In the genomic region with DNA sequence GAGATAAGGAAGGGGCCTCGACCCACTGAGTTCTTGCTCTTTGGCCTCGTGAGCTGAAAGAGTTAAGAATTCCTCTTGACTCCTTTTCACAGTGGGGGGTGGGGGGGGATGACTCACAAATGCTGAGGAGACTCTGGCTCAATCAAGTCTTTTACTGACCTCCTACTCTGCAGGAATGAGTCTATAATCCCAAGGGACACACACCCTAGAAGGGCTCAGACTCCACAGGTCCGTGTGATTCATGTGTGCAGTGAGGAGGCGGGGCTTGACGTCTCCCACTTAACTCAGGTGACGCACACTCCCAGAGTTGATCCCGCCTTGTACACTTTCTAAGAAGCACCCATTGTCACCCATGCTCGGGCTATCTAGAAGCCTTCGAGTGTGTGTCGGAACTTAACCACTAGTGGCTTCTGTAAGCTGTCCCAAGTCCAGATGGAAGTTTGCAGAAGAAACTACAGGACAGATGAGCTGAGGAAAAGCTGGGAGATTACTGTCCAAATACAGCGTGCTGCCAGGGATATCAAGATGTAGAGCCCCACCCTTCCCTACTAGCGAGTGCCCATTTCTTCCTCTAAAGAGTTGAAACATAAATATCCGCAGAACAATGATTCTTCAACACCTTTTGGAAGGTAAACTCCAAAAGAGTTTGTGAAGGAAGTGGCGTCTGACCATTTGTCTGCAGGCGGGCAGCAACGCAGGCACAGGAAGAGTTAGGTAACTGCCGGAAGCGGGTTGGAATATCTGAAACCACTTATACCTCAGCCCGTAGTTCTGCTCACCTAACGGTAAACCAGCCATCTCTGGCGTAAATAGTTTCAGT, we compare ENCODE assay signal across 10 mouse cellular contexts. TPM values are rescaled to one million over a fixed set of nuclear protein-coding genes. Genes with fewer than 3 reads are reported as not detected.
DNase-seq lines count a peak whose midpoint lies in the region; ATAC-seq and TF ChIP-seq lines count a peak whose summit lies in the region.
"Had no signal": no experiment of that assay in that cellular context is flagged by ENCODE, and none has a peak within 500 bp of the region (broad histone marks: within the 10 kb centered on the region; RNA-seq: fewer than 3 reads in every experiment).

No protein-coding gene starts in this region.

- no peak for DNase-seq in embryonic facial prominence, embryonic 10.5 days (ENCODE audit: low spot score)
- peak; percentile 85 for DNase-seq in R1 (ENCODE audit: low read depth, low spot score)
- no peak for DNase-seq in limb, embryonic 10.5 days (ENCODE audit: low spot score)
- no peak for DNase-seq in frontal cortex, postnatal 36 days (ENCODE audit: low spot score in 2 of 2)

- peaks cover 10% of the 10 kb centered on the region; the same call in 1 of the 2 replicates for H3K4me1 ChIP-seq in embryonic facial prominence, embryonic 15.5 days
- peaks cover 39% of the 10 kb centered on the region for H3K4me1 ChIP-seq in embryonic facial prominence, embryonic 10.5 days
- H3K4me1 ChIP-seq in intestine, embryonic 16.5 days (ENCODE audit: control insufficient read depth, insufficient read depth, low read length), result peaks cover 20% of the 10 kb centered on the region
- peaks cover 6% of the 10 kb centered on the region; the same call in 1 of the 2 replicates for H3K4me1 ChIP-seq in hindbrain, embryonic 16.5 days (ENCODE audit: control insufficient read depth, insufficient read depth, low read depth, low read length)
- peaks cover 22% of the 10 kb centered on the region for H3K4me1 ChIP-seq in limb, embryonic 10.5 days

- no peak overlapping the region for H3K9ac ChIP-seq in embryonic facial prominence, embryonic 15.5 days
- peak overlapping the region; percentile 11; the same call in 1 of the 2 replicates for H3K9ac ChIP-seq in intestine, embryonic 16.5 days (ENCODE audit: low read depth, low read length)
- H3K9ac ChIP-seq in hindbrain, embryonic 16.5 days (ENCODE audit: low read depth, low read length), result no peak overlapping the region
- H3K9ac ChIP-seq: neural tube, embryonic 13.5 days had no signal

- no peak overlapping the region for H3ac ChIP-seq in myocyte (ENCODE audit: control insufficient read depth, insufficient read length)

- TF ChIP-seq POLR2A in myocyte (IDR thresholded peaks at IDR 0.05; ENCODE audit: insufficient read length, low read depth), result no peak

- WGBS in embryonic facial prominence, embryonic 15.5 days, result 64% methylated on average over 21 of the region's 21 CpGs
- whole genome bisulfite sequencing in embryonic facial prominence, embryonic 10.5 days, result 71% methylated on average over 21 of the region's 21 CpGs
- 44% methylated on average over 21 of the region's 21 CpGs for WGBS in intestine, embryonic 16.5 days
- WGBS in hindbrain, embryonic 16.5 days, result 72% methylated on average over 21 of the region's 21 CpGs
- 71% methylated on average over 21 of the region's 21 CpGs for WGBS in limb, embryonic 10.5 days

- peak; percentile 36; the same call in 1 of the 2 replicates for ATAC-seq in embryonic facial prominence, embryonic 15.5 days (ENCODE audit: insufficient number of reproducible peaks, low FRiP score, low TSS enrichment, low read depth)
- peak; percentile 92 for ATAC-seq in intestine, embryonic 16.5 days
- ATAC-seq in hindbrain, embryonic 16.5 days, result no peak

- H3K4me2 ChIP-seq in embryonic facial prominence, embryonic 15.5 days (replicated peaks), result no peak overlapping the region
- peak overlapping the region; percentile 16 for H3K4me2 ChIP-seq in intestine, embryonic 16.5 days (ENCODE audit: low read depth, low read length)
- H3K4me2 ChIP-seq in myocyte (ENCODE audit: low read depth), result peak overlapping the region; percentile 69
- H3K4me2 ChIP-seq in hindbrain, embryonic 16.5 days (ENCODE audit: low read length), result no peak overlapping the region
- H3K4me2 ChIP-seq: neural tube, embryonic 13.5 days had no signal

- peaks cover 5% of the 10 kb centered on the region for H3K79me2 ChIP-seq in myocyte (ENCODE audit: control insufficient read depth, insufficient read depth)

- no peaks in the 10 kb centered on the region for H3K27me3 ChIP-seq in embryonic facial prominence, embryonic 15.5 days
- H3K27me3 ChIP-seq in embryonic facial prominence, embryonic 10.5 days (replicated peaks; ENCODE audit: low read depth, poor library complexity, severe bottlenecking), result peaks cover 5% of the 10 kb centered on the region; the same call in 1 of the 2 replicates
- no peaks in the 10 kb centered on the region for H3K27me3 ChIP-seq in intestine, embryonic 16.5 days (replicated peaks; ENCODE audit: control insufficient read depth, insufficient read depth, low read length)
- no peaks in the 10 kb centered on the region for H3K27me3 ChIP-seq in myocyte (ENCODE audit: control insufficient read depth, insufficient read depth, insufficient read length)
- H3K27me3 ChIP-seq in hindbrain, embryonic 16.5 days (replicated peaks; ENCODE audit: control insufficient read depth, insufficient read depth, low read length), result no peaks in the 10 kb centered on the region
- H3K27me3 ChIP-seq in limb, embryonic 10.5 days (ENCODE audit: low read depth, poor library complexity, severe bottlenecking), result no peaks in the 10 kb centered on the region; the same call in 1 of the 2 replicates
- H3K27me3 ChIP-seq: CH12.LX; neural tube, embryonic 13.5 days had no signal

- peaks cover 2% of the 10 kb centered on the region; the same call in 1 of the 2 replicates for H3K36me3 ChIP-seq in embryonic facial prominence, embryonic 15.5 days
- no peaks in the 10 kb centered on the region for H3K36me3 ChIP-seq in embryonic facial prominence, embryonic 10.5 days (replicated peaks)
- no peaks in the 10 kb centered on the region for H3K36me3 ChIP-seq in intestine, embryonic 16.5 days (ENCODE audit: control insufficient read depth, insufficient read depth, low read length)
- no peaks in the 10 kb centered on the region for H3K36me3 ChIP-seq in myocyte (ENCODE audit: control insufficient read depth, insufficient read depth)
- no peaks in the 10 kb centered on the region for H3K36me3 ChIP-seq in hindbrain, embryonic 16.5 days (ENCODE audit: control insufficient read depth, insufficient read depth, low read length)
- no peaks in the 10 kb centered on the region for H3K36me3 ChIP-seq in limb, embryonic 10.5 days
- H3K36me3 ChIP-seq: neural tube, embryonic 13.5 days had no signal

- no peak overlapping the region for H3K4me3 ChIP-seq in embryonic facial prominence, embryonic 15.5 days (replicated peaks)
- no peak overlapping the region for H3K4me3 ChIP-seq in embryonic facial prominence, embryonic 10.5 days
- peak overlapping the region; percentile 26 for H3K4me3 ChIP-seq in intestine, embryonic 16.5 days (ENCODE audit: low read length)
- no peak overlapping the region for H3K4me3 ChIP-seq in myocyte
- H3K4me3 ChIP-seq in hindbrain, embryonic 16.5 days (ENCODE audit: low read length), result no peak overlapping the region
- H3K4me3 ChIP-seq in limb, embryonic 10.5 days, result no peak overlapping the region
- H3K4me3 ChIP-seq: neural tube, embryonic 13.5 days had no signal

- H3K9me3 ChIP-seq in embryonic facial prominence, embryonic 15.5 days (replicated peaks), result no peaks in the 10 kb centered on the region
- no peaks in the 10 kb centered on the region for H3K9me3 ChIP-seq in embryonic facial prominence, embryonic 10.5 days
- no peaks in the 10 kb centered on the region for H3K9me3 ChIP-seq in intestine, embryonic 16.5 days (ENCODE audit: control insufficient read depth, low read length)
- no peaks in the 10 kb centered on the region for H3K9me3 ChIP-seq in hindbrain, embryonic 16.5 days (ENCODE audit: control insufficient read depth, low read length)
- no peaks in the 10 kb centered on the region for H3K9me3 ChIP-seq in limb, embryonic 10.5 days (replicated peaks)
- H3K9me3 ChIP-seq: neural tube, embryonic 13.5 days had no signal

- H3K27ac ChIP-seq in embryonic facial prominence, embryonic 15.5 days (replicated peaks), result no peak overlapping the region
- no peak overlapping the region for H3K27ac ChIP-seq in embryonic facial prominence, embryonic 10.5 days (replicated peaks)
- peak overlapping the region; percentile 65 for H3K27ac ChIP-seq in intestine, embryonic 16.5 days (ENCODE audit: low read length)
- no peak overlapping the region for H3K27ac ChIP-seq in hindbrain, embryonic 16.5 days (ENCODE audit: low read depth, low read length)
- H3K27ac ChIP-seq in limb, embryonic 10.5 days, result no peak overlapping the region
- H3K27ac ChIP-seq: neural tube, embryonic 13.5 days had no signal

TF ChIP-seq in myocyte, 11 proteins besides CTCF, POLR2A, EP300 and RAD21:
- TF ChIP-seq CEBPB (IDR thresholded peaks at IDR 0.05; ENCODE audit: insufficient read depth, poor library complexity, severe bottlenecking), result no peak
- TF ChIP-seq REST (IDR thresholded peaks at IDR 0.05; ENCODE audit: insufficient read depth, insufficient read length), result no peak
- TF ChIP-seq SRF (IDR thresholded peaks at IDR 0.05; ENCODE audit: control insufficient read depth, insufficient read length, low read depth), result no peak
- TF ChIP-seq E2F4 (IDR thresholded peaks at IDR 0.05; ENCODE audit: insufficient read depth), result no peak
- TF ChIP-seq TCF3 (IDR thresholded peaks at IDR 0.05; ENCODE audit: insufficient read length, low read depth), result no peak
- TF ChIP-seq USF1 (IDR thresholded peaks at IDR 0.05; ENCODE audit: low read depth), result no peak
- no peak for TF ChIP-seq MYOG (IDR thresholded peaks at IDR 0.05; ENCODE audit: control insufficient read depth in 1 of 3, insufficient read depth in 1 of 3, insufficient read length in 2 of 3, low read depth in 2 of 3)
- TF ChIP-seq MAX (IDR thresholded peaks at IDR 0.05; ENCODE audit: low read depth), result no peak
- no peak for TF ChIP-seq MYOD1 (IDR thresholded peaks at IDR 0.05; ENCODE audit: control insufficient read depth in 1 of 3, insufficient read length in 2 of 3, low read depth in 2 of 3)
- no peak for TF ChIP-seq POLR2AphosphoS2 (IDR thresholded peaks at IDR 0.05; ENCODE audit: insufficient read length, low read depth)
- TF ChIP-seq TCF12 (IDR thresholded peaks at IDR 0.05; ENCODE audit: insufficient read depth, poor library complexity, severe bottlenecking), result no peak

RNA-seq across cellular contexts. Expression of a gene that starts 23.2 kb away (rescaled TPM):
- polyA plus RNA-seq in embryonic facial prominence, embryonic 15.5 days (2015; fragmentation: Nextera tagmentation; extraction: Ambion mirVana), result 19.2 and 19.4 TPM in 2 replicates
- 20.4 and 20.8 TPM in 2 replicates for polyA plus RNA-seq in embryonic facial prominence, embryonic 10.5 days (2016; fragmentation: Nextera tagmentation; extraction: Ambion mirVana)
- 34.2 and 34.3 TPM in 2 replicates for polyA plus RNA-seq in intestine, embryonic 16.5 days (2015; fragmentation: Nextera tagmentation; extraction: Ambion mirVana)
- polyA plus RNA-seq in myocyte (2012; fragmentation: generic; extraction: Trizol), result 7.8 TPM
- polyA plus RNA-seq in hindbrain, embryonic 16.5 days (2015; fragmentation: Nextera tagmentation; extraction: Ambion mirVana), result 8.1 and 8.9 TPM in 2 replicates
- polyA plus RNA-seq in limb, embryonic 10.5 days (2016; fragmentation: Nextera tagmentation; extraction: Ambion mirVana), result 19.4 and 22.0 TPM in 2 replicates

Comparison
In these comparisons a context has a peak if more than half of its experiments do, and no peak if none do; other contexts are left out.
1. H3K4me2 ChIP-seq: peak in intestine, embryonic 16.5 days (single experiment) and myocyte (single experiment); none in embryonic facial prominence, embryonic 15.5 days (single experiment) and hindbrain, embryonic 16.5 days (single experiment).